Mouse (Mus musculus) adrenal gland, postnatal 14 days (tissue): ENCODE data around the gene Lpar2. TPM values are rescaled to one million over a fixed set of nuclear protein-coding genes. Genes with fewer than 3 reads are reported as not detected.
A peak's percentile ranks its signal among the peaks of the same experiment; 100 is the strongest.

Experiments used
- DNase-seq: peaks from one replicate; pipeline ENCODE4 v3.0.0; 2021; ENCODE audit warnings: mixed read lengths
- total RNA-seq: library from RNA; stranded (reverse); gene quantifications from 2 replicates; pipeline ENCODE4 v1.2.3, GENCODE M21; 2021

Lpar2 gene
- total RNA-seq, 1 experiment from 2014 or later, result 1.1 TPM

DNA sequence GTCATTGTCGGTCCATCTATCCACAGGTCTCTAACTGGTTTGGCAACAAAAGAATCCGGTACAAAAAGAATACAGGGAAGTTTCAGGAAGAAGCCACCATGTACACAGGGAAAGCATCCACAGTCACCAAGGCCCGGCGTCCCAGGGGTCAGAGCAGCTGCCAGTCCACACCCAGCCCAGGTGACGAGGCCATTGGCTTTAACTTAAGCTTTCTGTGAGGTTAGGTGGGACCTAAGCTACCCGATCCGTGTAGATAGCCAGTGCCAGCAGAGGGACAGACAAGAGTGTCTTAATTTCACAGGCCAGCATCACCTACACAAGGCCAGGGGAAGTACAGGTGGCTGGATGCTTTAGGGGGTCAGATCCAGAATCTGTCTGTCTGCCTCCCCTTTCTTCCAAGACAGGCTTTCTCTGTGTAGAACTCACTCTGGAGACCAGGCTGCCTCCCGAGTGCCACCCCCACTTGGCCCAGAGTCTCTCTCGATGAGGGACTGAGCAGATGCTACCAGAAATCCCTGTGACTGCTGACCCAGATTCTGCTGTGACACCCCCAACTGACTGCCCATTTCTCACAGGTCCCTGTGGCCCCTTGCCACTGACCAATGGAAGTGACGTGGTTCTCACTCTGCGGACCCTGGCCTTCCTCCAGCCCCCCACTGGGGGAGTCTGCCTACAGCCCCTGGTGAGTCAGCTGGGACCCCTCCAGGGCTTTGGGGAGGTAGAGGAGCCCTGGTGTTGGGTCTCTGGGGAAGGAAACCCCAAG, 48.0 kb downstream of the Lpar2 start:
- DNase-seq, result no peak

DNA sequence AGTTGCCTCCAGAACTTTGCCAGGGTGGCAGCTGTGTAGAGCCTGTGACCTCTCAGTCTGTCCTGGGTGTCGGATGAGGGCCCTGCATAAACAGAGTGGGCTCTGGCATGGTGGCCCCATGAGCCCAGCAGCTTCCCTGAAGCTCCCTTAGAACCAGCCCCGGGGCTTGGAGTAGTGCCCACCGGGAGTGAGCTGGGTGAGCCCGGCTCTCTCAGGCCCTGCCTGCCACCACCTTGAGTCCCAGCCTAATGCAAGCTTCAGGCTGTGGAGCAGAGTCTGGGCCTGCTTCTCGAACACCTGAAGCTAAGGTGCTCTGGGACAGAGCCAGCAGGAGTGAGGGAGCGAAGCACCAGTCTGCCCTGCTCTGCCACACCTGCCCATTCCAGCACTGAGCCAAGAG, 48.7 kb downstream of the Lpar2 start:
- no peak for DNase-seq

DNA sequence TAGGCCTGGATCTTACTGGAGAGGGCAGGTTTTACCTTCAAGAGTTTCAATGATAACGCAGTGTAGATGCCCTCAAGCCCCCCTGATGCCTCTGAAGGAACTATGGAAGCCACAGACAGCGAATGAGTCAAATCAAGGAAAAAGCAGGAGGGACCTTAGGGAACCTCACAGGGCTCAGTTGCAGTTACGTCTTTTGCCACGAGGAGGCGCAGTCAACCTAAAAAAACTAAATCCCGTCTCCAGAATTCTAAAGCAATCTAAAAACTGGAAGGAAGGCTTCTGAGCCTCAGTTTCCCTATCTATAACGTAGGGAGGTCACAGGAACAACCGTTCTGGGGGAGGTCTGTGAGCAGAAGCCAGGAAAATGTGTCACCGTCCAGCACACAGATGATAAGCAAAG, 51.9 kb downstream of the Lpar2 start:
- peak; percentile 79 for DNase-seq

DNA sequence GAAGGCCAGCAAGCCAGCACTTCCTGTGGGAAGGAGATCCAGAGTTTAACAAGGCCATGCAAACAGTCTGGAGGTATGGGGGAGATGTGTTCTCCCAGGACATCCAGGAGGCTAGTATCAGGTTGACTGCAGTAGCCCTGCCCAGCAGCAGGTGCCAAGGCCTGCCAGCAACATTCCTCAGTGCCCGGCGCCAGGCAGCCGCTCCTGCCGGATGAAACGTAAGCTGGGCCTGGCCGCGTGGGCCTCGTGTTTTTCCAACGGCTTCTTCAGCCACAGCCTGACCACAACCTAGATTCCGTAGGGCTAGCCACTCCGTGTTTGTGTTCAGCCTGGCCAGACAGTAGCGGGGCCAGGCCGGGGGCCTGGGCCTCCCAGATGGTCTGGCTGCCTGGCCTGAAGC, 52.4 kb downstream of the Lpar2 start:
- no peak for DNase-seq

DNA sequence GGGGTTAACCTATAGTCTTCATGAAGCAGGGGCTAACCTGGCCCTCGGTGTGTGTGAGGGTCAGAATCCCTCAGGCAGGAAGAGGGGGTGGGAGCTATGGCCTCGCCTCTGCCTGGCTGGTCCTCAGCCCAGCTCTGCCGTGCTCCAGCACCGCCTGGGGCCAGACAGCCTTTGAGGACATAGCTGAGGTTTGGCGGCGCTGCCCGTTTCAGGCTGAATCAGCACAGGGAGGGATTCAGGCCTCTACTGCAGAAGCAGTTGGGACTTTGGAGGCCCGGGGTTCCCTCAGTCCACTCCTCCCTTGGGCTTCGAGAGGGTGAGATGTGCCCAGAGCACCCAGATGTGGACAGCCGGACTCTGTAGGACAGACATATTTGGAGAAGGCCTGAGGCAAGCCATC, 53.9 kb downstream of the Lpar2 start:
- no peak for DNase-seq

DNA sequence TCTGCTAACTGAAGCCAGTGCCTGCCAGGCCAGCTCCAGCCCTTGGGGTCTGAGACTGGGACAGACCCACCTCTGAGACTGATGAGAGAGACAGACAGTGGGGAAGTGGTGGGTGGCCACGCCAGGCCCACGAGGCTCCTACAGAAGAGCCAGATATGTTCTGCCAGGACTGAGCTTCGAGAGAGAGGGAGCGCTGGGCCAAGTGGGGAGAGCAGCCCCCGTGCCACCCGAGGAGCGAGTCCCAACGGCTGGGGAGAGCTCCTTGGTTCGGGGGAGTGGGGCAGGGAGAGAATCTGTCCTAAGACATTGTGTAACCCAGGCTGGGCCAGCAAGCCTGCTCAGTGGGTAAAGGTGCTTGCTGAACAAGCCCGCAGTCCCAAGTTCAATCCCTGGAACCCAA, 54.7 kb downstream of the Lpar2 start:
- no peak for DNase-seq

DNA sequence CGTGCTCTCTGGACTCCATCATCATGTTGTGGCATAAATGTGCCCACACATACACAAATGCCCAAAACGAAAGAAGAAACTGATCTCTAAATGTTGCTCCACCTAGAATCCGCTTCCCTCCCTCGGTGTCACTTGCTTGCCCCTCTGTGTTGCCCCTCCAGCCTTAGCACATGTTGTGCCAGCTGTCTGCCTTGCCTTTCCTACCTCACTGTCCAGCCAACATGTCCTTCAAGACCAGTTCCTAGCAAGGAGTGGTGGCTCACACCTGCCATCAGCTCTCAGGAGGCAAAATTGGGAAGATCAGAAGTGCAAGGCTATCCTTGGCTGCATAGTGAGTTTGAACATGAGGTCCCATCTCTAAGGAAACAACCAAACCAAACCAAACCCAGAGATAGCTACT, 55.2 kb downstream of the Lpar2 start:
- no peak for DNase-seq

DNA sequence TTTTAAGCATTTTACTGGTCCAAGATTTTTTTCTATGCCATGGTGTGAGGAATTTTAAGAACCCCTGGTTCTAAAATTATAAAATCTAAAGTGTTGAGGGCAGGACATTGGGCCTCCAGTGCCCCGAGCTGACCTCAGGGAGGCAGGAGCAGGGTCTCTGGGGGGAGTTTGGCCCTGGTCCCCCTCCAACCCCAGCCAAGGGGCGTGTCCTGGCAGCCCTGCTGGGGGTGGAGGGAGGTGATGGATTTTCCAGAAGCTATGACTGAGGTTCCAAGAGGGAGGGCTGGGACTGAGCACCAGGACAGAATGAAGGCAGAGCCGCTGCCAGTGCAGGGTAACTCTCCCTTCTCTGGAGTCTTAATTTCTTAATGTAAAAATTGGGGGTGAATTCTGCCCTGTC, 55.8 kb downstream of the Lpar2 start:
- no peak for DNase-seq

DNA sequence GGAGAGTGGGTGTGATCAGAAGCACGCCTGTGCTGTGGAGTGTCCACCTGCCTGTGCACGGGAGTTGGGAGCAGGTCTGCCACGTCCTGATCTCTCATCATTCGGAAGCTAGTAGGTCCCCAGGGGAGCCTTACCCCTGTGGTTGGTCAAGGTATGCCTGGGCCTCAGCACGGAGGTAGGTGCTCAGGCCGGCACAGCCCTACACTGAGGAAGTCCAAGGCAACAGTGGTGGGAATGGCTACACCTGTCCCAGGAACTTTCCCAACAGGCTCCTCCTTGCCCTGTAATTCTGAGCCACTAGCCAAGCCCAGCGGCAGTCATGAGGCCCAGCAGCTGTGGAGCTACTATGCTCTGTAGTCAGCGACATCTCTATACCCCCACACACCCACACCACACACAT, 57.4 kb downstream of the Lpar2 start:
- no peak for DNase-seq

Other genes with a start within 250 kb of the Lpar2 start
- 12.3 and 13.6 TPM in 2 replicates for gene Zfp868, start 196.9 kb upstream of the Lpar2 start, total RNA-seq
- gene Zfp964, start 167.9 kb upstream of the Lpar2 start, total RNA-seq, result 2.0 and 2.4 TPM in 2 replicates
- gene Zfp869, start 111.7 kb upstream of the Lpar2 start, total RNA-seq, result 17.6 and 21.5 TPM in 2 replicates
- gene Zfp963, start 72.5 kb upstream of the Lpar2 start, total RNA-seq, result 2.8 and 3.9 TPM in 2 replicates
- gene Gm20422, start 47.5 kb upstream of the Lpar2 start, total RNA-seq, result 0.63 and 4.2 TPM in 2 replicates
- 34.8 and 36.3 TPM in 2 replicates for gene Atp13a1, start 31.3 kb upstream of the Lpar2 start, total RNA-seq
- 21.6 and 26.2 TPM in 2 replicates for gene Zfp866, start 31.3 kb upstream of the Lpar2 start, total RNA-seq
- gene Gmip, start 13.8 kb upstream of the Lpar2 start, total RNA-seq, result 9.1 and 19.4 TPM in 2 replicates
- 1.3 and 1.8 TPM in 2 replicates for gene Pbx4, start 10.1 kb downstream of the Lpar2 start, total RNA-seq
- gene Cilp2, start 65.3 kb downstream of the Lpar2 start, total RNA-seq, result 0.07 and 0.15 TPM in 2 replicates
- gene Tssk6, start 79.8 kb downstream of the Lpar2 start, total RNA-seq, result 0.83 and 0.85 TPM in 2 replicates
- gene Ndufa13, start 80.1 kb downstream of the Lpar2 start, total RNA-seq, result 239 and 250 TPM in 2 replicates
- gene Yjefn3, start 80.3 kb downstream of the Lpar2 start, total RNA-seq, result 5.7 and 6.7 TPM in 2 replicates
- gene Gatad2a, start 174.0 kb downstream of the Lpar2 start, total RNA-seq, result 105 and 111 TPM in 2 replicates
- 54.0 and 60.3 TPM in 2 replicates for gene Mau2, start 220.3 kb downstream of the Lpar2 start, total RNA-seq
- 26.2 and 31.8 TPM in 2 replicates for gene Sugp1, start 220.4 kb downstream of the Lpar2 start, total RNA-seq